Mouse (Mus musculus): Measurements from ENCODE around the gene Ugp2.

The Ugp2 gene

GRCm38 (mm10) chr11:21371122-21371806 lies at the start of gene Ugp2:
Gene Ugp2, minus strand, starts transcription at chr11:21371201.
- DNase-seq = peak; percentile 99

- DNase-seq = peak; percentile 49
Observed at GRCm38 (mm10) chr11:21414911-21415381, 43.9 kb upstream of the Ugp2 start.

- DNase-seq = no peak
Observed at GRCm38 (mm10) chr11:21406668-21407067, 35.7 kb upstream of the Ugp2 start.

- DNase-seq = no peak
Observed at GRCm38 (mm10) chr11:21406141-21406540, 35.1 kb upstream of the Ugp2 start.

- no peak for DNase-seq
Observed at GRCm38 (mm10) chr11:21403877-21404276, 32.9 kb upstream of the Ugp2 start.

- DNase-seq = no peak
Observed at GRCm38 (mm10) chr11:21402481-21403254, 31.7 kb upstream of the Ugp2 start.

GRCm38 (mm10) chr11:21401248-21401647 lies 30.2 kb upstream of the Ugp2 start:
- no peak for DNase-seq

- no peak for DNase-seq
Observed at GRCm38 (mm10) chr11:21399186-21399681, 28.2 kb upstream of the Ugp2 start.

GRCm38 (mm10) chr11:21398464-21398863 lies 27.5 kb upstream of the Ugp2 start:
- no peak for DNase-seq

- no peak for DNase-seq
Observed at GRCm38 (mm10) chr11:21386790-21387189, 15.8 kb upstream of the Ugp2 start.

- no peak for DNase-seq
Observed at GRCm38 (mm10) chr11:21374096-21374495, 3.1 kb upstream of the Ugp2 start.

- peak; percentile 86 for DNase-seq
Observed at GRCm38 (mm10) chr11:21370399-21371121, 441 bp downstream of the Ugp2 start.

- DNase-seq = no peak
Observed at GRCm38 (mm10) chr11:21369248-21370016, 1.6 kb downstream of the Ugp2 start.

- DNase-seq = no peak
Observed at GRCm38 (mm10) chr11:21368466-21368865, 2.5 kb downstream of the Ugp2 start.

GRCm38 (mm10) chr11:21363144-21363940 lies 7.7 kb downstream of the Ugp2 start:
- no peak for DNase-seq

- no peak for DNase-seq
Observed at GRCm38 (mm10) chr11:21351296-21351695, 19.7 kb downstream of the Ugp2 start.

- DNase-seq = no peak
Observed at GRCm38 (mm10) chr11:21348890-21349289, 22.1 kb downstream of the Ugp2 start.

GRCm38 (mm10) chr11:21346020-21346419 lies 25.0 kb downstream of the Ugp2 start:
- no peak for DNase-seq

GRCm38 (mm10) chr11:21343490-21343889 lies 27.5 kb downstream of the Ugp2 start:
- no peak for DNase-seq

GRCm38 (mm10) chr11:21339088-21339487 lies 31.9 kb downstream of the Ugp2 start:
- no peak for DNase-seq

- DNase-seq = no peak
Observed at GRCm38 (mm10) chr11:21337855-21338254, 33.1 kb downstream of the Ugp2 start.
